Mouse (Mus musculus): ENCODE measurements around the gene Tekt3. TPM values are rescaled to one million over a fixed set of nuclear protein-coding genes. Genes with fewer than 3 reads are reported as not detected.

Gene Tekt3
- total RNA-seq (2021) = not detected
- long read RNA-seq, experiment 1 = 0 reads
- long read RNA-seq, experiment 2 = 0 reads

DNA sequence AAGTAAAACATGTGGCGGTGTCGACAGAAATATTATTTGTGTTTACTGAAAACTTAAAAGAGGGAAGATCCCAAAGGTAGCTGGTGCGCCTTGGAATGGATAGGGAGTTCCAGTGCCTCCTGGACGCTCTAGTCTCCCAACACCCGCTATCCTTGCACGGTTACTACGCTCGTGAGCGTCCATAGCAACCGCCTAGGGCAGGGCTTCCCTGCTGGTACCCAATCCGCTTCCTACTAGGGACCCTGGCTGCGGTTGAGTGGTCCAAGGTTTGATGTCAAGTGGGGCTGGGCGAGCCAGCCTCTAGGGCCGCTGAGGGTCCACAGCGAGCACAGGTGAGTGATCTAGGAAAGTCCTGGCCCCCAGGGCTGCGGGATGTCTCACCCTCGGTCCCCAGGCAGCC, at the start of gene Tekt3:
Gene Tekt3, plus strand, starts transcription at position 209 of the 400 bp plus-strand sequence.
- no peak for DNase-seq (ENCODE audit: low spot score in 2 of 2)

DNA sequence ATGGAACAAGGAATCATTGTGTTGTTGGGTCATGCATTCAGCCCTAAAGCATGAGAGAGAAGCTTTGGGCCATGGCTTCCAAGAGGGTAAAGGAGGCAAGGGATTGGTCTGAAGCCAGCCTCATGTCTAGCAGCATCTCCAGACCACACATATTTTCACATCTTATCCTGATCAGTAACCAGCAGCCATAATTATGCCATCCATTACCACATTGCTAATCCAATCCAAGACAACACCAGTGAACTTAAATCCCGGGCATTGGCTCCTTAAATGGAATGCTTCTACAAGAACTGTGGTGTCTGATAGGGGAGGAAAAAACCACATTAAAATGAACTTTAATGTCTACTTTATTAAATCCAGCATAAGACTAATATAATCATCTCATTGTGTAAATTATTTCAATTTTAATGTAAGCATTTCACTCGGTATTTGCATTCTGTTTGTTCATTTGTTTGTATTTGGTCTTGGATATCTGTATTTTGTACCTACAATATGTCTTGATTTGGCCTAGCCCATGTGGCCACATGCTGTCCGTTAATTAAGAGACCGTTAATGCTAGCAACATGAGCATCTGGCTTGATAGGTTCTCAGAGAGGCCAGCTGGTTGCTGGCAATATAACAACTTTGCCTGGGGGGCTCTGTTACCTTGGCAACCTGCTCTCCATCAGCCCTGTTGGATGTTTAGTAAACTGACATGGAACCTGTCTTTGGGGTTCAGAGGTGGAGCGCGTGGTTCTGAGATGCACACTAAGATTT, 43.9 kb upstream of the Tekt3 start:
- DNase-seq (ENCODE audit: low spot score in 2 of 2) = no peak

DNA sequence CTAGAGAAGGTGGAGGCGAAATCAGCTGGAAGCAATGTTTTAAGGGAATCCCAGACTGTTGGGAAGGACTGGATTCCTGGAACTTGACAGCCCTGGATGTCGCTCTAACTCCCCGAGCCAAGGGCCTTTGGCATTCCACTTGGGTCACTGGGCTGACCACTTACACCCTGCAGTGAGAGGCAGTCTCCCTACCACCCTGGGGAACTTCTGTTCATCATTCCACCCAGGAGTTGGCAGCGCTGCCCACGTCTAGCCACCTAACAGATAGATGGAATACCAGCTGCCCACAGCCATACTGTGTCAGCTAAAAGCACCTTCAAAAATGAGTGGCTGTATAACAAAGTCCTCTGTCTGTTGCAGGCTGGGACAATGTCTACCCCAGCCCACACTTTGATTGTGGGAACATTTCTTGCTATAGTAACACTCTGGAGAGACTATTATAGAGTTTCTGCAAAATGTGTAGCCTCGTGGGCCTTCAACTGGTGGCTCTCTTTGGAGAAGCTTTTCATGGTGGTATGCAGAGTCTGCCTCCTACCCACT, 43.3 kb upstream of the Tekt3 start:
- no peak for DNase-seq (ENCODE audit: low spot score in 2 of 2)

DNA sequence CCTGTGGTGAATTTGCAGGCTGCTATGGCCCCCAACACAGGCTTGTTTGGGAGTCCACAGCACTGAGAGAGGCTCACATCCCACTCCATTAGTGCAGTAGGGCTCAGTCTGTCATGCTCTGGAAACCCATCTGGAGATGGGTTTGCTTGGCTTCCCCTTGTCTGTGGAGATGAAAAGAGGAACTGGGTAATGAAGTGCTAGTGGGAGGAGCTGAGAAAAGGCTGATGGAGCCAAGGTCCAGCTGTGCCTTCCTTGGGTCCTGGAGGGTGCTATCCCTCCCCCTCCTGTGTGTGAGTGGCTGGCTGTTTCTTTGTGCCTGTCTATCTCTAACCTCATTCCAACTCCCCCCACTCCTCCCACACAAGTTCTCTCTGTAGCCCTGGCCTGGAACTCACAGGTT, 40.8 kb upstream of the Tekt3 start:
- DNase-seq (ENCODE audit: low spot score in 2 of 2) = no peak

DNA sequence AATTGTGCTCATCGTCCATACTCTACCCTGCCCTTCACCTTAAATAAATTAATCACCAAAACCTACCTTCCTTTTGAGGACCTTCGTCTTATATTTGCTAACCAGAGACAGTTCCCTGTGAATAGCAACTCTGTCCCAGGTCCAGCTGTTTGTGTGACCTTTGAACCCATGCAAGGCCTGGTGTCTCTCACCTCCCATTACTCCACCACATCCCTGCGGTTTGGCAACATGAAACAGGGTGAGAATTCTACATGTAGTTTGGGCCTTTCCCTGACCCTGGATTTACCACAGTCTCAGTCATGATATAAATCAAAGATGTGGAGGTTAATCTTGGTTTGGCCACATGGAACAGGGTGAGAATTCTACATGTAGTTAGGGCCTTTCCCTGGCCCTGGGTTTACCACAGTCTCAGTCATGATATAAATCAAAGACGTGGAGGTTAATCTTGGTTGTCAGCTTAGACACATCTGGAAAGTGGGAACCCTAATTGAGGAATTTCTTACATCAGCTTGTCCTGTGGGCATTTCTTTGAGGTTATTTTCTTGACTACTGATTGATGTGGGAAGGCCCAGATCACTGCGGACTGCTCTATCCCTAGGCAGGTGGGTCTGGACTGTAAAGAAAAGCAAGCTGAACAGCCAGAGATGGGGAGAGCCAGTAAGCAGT, 40.2 kb upstream of the Tekt3 start:
- no peak for DNase-seq (ENCODE audit: low spot score in 2 of 2)

DNA sequence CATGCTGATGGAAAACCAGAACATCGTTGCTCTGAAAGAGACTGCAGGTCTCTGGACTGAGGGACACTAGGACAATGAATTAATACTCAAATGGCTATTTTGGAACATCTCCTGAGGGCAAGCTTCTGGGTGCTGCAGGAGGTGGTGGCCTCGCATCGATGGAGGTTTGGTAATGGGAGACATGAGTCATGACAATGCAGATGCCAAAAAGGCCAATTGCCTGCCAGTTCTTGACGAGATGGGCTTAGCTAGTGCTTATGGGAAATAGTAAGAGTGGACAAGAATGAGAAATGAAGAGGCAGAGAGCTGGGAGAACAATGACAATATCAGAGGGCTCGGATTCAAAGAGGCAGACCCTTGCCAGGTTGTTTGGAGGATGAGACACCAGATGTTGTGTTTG, 38.0 kb upstream of the Tekt3 start:
- DNase-seq (ENCODE audit: low spot score in 2 of 2) = no peak

DNA sequence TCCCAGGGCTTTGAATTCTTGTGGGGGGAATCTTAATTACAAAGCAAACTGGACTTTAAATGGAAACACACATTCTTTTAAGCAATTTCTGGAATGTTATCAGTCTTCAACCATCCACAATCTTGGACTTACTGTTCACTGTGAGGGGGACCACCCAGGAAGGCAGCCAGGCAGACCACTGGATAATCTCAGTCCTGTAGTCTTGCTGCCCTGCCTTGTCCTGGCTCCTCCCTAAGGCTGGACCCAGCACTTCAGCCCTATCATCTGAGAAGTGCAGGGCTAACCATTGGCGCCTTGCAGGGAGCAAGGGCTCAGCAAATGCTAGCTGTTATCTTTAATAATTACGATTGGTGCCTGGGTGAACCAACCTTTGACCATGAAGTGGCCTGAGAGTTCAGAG, 37.3 kb upstream of the Tekt3 start:
- no peak for DNase-seq (ENCODE audit: low spot score in 2 of 2)

DNA sequence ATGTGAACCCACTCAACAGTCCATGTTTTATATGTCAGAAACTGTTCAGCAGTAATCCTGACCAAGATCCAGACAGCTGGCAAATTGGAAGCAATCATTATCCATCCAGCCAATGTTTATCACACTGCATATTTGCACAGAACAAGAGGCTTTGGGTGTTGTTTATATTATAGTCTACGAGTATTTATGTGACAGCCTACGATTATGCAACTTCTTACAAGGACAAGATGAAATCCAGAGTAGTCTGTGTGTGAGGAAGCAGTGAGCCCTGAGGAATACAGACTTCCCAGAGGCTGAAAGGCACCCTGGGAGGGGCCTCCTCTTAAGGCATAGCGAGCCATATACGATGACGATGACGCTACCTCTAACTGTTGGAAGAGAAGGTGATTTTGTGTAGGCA, 36.0 kb upstream of the Tekt3 start:
- no peak for DNase-seq (ENCODE audit: low spot score in 2 of 2)

DNA sequence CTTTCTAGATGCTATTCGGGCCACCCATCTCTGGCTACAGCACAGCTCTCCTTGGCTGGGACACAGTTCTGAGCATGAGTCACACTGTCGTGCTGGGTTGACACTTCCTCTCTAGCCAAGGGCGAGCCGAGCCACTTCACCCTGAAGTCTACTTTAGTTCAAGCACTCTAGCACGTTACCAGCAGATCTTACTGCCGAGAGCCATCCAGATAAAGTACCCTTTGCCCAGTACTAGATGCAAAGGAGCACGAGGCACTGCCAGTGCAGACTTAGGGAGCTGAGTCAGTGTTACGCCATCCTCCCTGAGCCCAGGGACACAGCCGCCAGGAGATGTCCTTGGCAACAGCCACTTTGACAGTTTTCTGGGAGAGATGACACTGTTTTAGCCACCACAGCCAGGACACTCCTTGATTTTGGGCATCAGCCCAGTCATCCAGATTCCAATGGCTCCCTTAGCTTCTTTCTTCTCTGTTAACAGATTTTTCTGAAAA, 34.8 kb upstream of the Tekt3 start:
- peak; percentile 47 to 60 for DNase-seq (ENCODE audit: low spot score in 2 of 2)

DNA sequence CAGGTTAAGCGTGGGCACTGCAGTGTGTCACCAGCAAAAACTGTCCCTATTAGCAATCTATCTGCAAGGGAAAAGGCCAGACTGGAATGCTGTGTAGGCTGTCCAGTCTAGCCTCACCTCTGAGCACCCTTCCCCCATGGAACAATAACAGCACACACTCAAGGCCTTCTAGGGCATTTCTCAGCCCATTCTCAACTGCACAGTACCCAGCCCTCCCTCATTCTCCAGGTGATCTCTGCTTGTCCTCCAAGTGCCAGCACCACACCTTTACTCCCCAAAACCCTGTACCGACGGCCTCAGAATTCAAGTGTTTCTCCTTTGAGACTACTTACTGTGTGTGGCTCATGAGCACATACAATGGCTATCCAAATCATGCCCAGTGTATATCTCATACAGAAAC, 33.3 kb upstream of the Tekt3 start:
- no peak for DNase-seq (ENCODE audit: low spot score in 2 of 2)

DNA sequence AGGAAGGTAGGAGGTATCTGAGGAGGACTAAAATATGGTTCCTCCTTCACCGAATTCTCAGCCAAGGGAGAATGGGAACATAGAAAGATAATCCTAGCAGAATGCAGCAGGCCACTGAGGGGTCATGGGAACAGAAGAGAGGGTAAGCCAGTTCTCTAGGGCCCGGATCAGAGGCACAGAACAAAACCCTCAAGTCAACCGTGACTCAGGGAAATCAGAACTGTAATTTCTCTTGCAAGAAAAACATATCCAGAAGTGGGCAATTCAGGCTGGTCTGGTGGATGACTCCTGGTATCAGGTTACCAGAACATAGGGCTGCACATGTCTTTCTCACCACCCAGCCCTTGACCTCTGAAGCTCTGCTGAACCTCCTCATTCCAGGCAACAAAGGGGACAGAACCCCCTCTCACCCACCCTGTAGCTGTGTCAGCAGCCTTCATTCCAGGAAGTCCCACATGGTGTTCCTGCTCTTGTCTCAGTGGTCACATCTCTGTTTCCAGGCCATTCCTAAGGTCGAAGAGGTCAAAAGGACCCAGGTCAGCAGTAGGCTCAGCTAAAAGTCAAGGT, 32.2 kb upstream of the Tekt3 start:
- no peak for DNase-seq (ENCODE audit: low spot score in 2 of 2)

DNA sequence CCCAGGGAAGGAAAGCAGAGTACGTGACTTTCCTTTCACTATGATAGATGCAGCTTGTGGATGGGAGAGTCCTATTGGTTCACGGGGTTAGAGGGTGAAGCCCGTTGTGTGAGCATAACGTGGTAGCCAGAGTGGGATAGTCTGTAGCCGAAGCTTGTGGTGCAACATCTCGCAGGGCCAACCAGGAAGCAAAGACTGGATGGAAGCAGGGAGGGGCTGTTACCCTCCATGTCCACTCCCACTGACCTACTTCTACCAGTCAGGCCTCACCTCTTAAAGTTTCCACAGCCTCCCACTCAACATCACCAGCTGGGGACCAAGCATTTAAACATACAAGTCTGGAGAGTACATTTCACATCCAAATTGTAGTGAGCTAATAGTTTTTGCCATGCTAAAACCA, 31.7 kb upstream of the Tekt3 start:
- no peak for DNase-seq (ENCODE audit: low spot score in 2 of 2)

DNA sequence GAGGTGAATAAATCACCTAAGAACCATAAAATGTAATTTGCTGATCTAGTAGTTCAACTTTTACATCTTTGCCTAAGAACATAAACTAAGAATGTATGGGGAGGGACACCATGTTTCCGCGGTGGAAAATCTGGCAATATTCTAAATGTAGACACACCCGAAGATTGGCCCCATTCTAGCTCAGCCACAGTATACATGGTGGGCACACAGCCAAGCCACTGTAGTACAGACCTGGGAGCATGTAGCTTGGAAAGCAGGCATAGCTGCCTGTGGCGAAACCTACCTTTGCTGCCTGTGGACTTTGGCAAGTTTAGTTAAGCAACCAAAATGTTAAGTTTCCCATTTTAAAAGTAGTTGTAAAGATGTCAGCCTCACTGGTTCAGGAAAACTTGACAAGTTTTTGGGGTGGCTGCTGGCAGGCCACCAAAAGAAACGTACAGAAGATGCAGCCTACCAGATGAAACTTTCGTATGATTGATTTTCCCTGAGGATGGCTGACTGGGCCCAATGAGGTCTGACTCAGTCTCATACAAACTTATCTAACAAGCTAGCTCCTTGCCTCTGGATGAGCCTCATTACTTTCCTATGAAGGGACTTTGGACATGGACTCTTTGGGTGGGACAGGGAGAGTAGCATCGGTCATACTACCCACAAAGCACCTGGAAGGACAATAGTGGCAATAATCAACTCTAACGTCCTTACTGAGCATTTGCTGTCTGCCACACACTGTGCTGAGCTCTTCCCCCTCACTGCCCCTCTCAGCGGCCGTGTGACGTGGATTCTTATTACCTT, 25.8 kb upstream of the Tekt3 start:
- DNase-seq (ENCODE audit: low spot score in 2 of 2) = no peak

DNA sequence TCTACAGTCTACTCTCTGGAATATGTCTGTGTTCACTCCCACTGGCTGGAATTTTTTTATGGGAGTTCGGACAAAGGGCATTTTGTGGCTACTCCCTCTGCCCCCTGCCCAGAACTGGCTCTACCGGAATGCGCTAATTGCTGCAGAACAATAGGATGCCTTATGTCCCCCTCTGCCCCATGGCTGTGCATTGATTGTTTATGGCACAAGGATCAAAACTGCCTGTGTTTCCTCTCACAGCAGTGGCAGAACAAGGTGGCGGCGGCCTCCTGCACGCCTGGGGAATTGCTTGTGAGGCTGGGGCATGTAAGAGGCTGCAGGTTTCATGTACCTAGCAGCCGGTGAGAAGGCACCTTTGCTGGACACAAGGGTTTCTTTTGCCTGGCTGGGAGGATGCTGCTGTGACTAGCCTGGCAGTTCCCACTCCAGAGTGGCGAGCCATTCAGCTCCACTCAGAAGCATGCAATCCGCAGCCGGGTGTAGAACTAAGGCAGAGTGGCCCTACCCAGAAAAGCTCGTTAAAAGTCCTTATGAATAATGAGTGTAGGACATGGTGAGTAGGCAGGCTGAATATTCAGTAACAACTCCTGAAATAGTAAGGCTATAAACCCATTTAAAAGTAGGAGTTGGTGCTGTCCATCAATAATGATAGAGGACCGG, 21.3 kb upstream of the Tekt3 start:
- no peak for DNase-seq (ENCODE audit: low spot score in 2 of 2)

DNA sequence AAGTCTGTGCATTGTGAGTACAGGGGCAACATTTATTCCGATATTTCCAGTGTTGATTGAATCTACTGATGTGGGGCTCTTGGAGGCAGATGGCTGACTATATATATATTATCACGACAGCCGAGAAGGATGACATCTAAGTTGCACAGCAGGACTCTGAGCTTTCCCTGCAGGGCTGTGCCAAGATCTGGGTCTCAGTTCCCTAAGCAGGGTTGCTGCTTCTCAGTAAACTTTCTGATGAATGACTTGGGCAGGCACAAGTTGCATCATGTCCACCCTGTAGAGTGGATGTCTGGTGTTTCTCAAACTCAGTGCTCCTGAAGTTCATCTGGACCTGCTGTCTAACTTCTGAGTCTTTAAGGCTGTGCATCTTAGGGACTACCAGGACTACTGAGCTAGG, 15.7 kb upstream of the Tekt3 start:
- DNase-seq (ENCODE audit: low spot score in 2 of 2) = no peak

DNA sequence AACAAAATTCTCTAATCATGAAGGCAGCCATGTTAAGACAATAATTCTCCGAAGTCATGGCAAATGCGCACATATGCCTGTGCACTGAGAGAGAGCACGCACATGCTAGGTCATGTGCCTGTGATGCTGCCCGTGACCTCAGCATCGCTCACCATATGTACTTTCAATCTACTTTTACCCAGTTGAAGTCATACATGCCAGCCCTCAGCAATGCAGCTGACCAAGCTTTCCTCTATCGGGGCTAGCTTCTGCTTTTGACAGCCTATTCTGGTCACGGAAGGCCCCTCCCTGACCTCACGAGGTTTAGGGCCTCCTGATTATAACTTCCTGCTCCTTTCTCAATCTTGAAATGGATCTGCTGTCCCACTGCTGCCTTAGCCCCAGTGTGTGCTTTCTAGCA, 15.1 kb upstream of the Tekt3 start:
- DNase-seq (ENCODE audit: low spot score in 2 of 2) = no peak

DNA sequence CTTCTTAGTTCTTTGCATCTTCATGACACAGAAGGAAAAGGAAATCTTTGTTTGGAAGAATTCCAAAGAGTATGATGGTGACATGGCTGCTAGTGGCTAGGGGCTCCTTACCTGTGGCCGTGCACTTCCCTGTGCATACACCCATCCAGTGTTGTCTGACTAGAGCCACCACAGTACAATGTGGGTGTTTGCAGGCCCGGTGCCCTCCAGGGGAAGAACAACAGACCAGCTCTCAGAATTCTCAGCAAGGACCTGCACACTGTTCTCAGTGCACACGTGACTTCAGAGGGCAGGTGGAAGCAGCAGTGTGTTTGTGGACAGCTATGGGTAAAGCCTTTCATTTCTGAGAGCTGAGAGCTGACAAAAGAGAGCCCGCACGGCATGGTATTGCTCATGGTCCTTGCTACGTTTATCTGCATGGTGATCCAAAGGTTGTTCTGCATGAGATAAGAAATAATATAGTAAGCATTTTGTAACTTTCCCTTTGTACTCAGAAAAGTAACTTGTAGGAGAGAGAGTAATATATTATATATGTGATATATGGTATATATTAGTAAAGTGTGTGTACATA, 11.0 kb upstream of the Tekt3 start:
- no peak for DNase-seq (ENCODE audit: low spot score in 2 of 2)

DNA sequence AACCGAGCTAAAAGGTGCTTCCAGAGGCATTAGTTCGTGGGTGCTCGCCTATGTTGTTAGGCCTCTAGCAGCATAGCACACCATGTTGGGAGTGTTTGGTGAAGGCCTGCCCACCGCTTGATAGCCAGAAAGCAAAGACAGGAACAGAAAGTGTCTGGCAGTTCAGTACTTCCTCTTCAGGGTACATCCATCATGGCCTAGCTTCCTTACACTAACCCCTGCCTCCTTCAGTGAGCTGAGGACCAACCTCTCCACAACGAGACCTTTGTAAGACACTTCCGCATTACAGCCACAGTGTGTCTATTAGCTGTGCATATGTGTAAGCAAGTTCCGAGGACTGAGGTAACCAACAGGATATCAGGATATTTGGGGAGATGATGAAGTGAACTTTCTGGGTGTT, 10.4 kb upstream of the Tekt3 start:
- no peak for DNase-seq (ENCODE audit: low spot score in 2 of 2)

DNA sequence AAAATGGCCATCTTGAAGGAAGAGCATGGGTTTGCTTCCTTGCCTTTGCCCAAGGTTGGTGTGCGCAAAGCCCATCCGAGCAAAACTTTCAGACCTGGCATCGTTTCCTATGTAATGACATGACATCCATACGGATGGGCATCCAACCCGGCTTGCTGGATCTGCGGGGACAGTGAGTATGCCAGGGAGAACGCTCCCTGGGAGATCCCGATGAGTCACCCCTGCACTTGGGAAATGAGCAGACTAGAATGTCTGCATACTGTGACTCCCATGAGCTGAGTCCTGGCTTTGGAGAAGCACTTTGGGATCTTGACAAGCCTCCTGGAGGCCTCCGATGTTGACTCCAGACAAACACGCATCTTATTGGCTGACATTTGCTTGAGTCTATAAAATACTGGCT, 9.5 kb upstream of the Tekt3 start:
- DNase-seq (ENCODE audit: low spot score in 2 of 2) = no peak

DNA sequence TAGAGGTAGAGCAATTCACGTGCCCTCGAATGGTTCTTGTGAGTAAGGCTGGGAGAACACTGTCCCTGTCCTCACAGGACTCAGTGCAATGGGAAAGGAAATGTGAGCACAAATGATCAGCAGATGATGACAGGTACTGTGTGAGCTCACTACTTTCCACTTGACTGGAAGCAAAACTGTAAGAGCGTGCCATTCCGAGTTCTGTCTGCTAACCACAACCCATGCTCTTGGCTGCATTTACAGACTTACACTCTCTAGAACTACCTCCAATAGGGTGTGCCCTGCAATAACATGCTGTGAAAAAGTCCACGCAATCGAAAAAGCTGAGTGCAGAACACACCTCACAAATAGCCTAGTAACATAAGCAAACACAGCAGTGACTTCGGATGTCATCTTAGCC, 5.9 kb upstream of the Tekt3 start:
- no peak for DNase-seq (ENCODE audit: low spot score in 2 of 2)
